Mouse (Mus musculus) heart, postnatal 4 days (tissue): ENCODE measurements around the gene Gm20773. TPM values are rescaled to one million over a fixed set of nuclear protein-coding genes. Genes with fewer than 3 reads are reported as not detected.
"Not testable (repeated sequence)": the region's sequence is repeated elsewhere in the genome, so short reads cannot be mapped to it uniquely, and the experiment has no call there.

Experiments
- DNase-seq: peaks from one replicate; pipeline ENCODE4 v3.0.0; 2021
- total RNA-seq, 2 experiments: library from RNA; stranded (reverse); gene quantifications; 2 replicates each; pipeline ENCODE4 v1.2.3; 2021

Gene Gm20773
- total RNA-seq, result not detected

GRCm38 (mm10) chrY:13493726-13494125 lies at the start of gene Gm20773:
Gene Gm20773, plus strand, starts transcription at chrY:13494026.
- not testable (repeated sequence) for DNase-seq

GRCm38 (mm10) chrY:13465479-13465878 lies 28.3 kb upstream of the Gm20773 start, which contains the start of gene Gm21866:
Gene Gm21866, minus strand, starts transcription at chrY:13465579.
- not testable (repeated sequence) for DNase-seq

Other genes starting within 250 kb of the Gm20773 start
- not detected for gene Gm21440, start 241.6 kb upstream of the Gm20773 start, total RNA-seq
- gene Gm21454, start 241.6 kb upstream of the Gm20773 start, total RNA-seq, result not detected
- gene Gm21725, start 145.0 kb upstream of the Gm20773 start, total RNA-seq, result not detected
- not detected for gene Gm21866, start 28.4 kb upstream of the Gm20773 start, total RNA-seq